8 mouse cellular contexts compared by ENCODE assay signal in genomic region chr13:111491046-111491756, GRCm38 (mm10). TPM values are rescaled to one million over a fixed set of nuclear protein-coding genes. Genes with fewer than 3 reads are reported as not detected.
DNase-seq lines count a peak whose midpoint lies in the region; ATAC-seq and TF ChIP-seq lines count a peak whose summit lies in the region.

No protein-coding gene starts in this region.

- H3K4me1 ChIP-seq in erythroblast, embryonic 14.5 days (ENCODE audit: control insufficient read depth), result peaks cover 29% of the 10 kb centered on the region
- H3K4me1 ChIP-seq in testis, adult 2 months (ENCODE audit: control insufficient read depth, insufficient read depth, low read length), result peaks cover 5% of the 10 kb centered on the region; the same call in 1 of the 2 replicates
- H3K4me1 ChIP-seq in limb, embryonic 12.5 days (replicated peaks), result peaks cover 4% of the 10 kb centered on the region
- H3K4me1 ChIP-seq in stomach, embryonic 15.5 days, result 0 out of 2 replicates have a peak, but pooled peaks cover 7% of the 10 kb centered on the region

- no peak for ATAC-seq in erythroblast, adult 5-6 weeks (replicated peaks; ENCODE audit: low FRiP score, poor library complexity, severe bottlenecking)
- ATAC-seq in limb, embryonic 12.5 days (ENCODE audit: insufficient number of reproducible peaks, insufficient read depth, low FRiP score, low TSS enrichment, low read depth), result no peak
- no peak for ATAC-seq in stomach, embryonic 15.5 days (ENCODE audit: insufficient read depth, low FRiP score, low read depth)

- peak overlapping the region; percentile 99 for H3K27ac ChIP-seq in testis, adult 2 months (ENCODE audit: control insufficient read depth, insufficient read depth, low read depth, low read length)
- H3K27ac ChIP-seq in limb, embryonic 12.5 days, result no peak overlapping the region
- no peak overlapping the region for H3K27ac ChIP-seq in stomach, embryonic 15.5 days

- no peaks in the 10 kb centered on the region for H3K9me3 ChIP-seq in erythroblast, embryonic 14.5 days (ENCODE audit: control insufficient read depth, low read length)
- no peaks in the 10 kb centered on the region for H3K9me3 ChIP-seq in limb, embryonic 12.5 days
- H3K9me3 ChIP-seq in stomach, embryonic 15.5 days, result no peaks in the 10 kb centered on the region

- TF ChIP-seq POLR2A in testis, adult 2 months (IDR thresholded peaks at IDR 0.05; ENCODE audit: control insufficient read depth, low read depth, low read length), result no peak

- peaks cover 12% of the 10 kb centered on the region for H3K36me3 ChIP-seq in erythroblast, embryonic 14.5 days (ENCODE audit: control insufficient read depth)
- H3K36me3 ChIP-seq in testis, adult 2 months (ENCODE audit: control insufficient read depth, insufficient read depth, low read length), result no peaks in the 10 kb centered on the region
- H3K36me3 ChIP-seq in limb, embryonic 12.5 days, result no peaks in the 10 kb centered on the region
- H3K36me3 ChIP-seq in stomach, embryonic 15.5 days, result no peaks in the 10 kb centered on the region

- TF ChIP-seq CTCF in testis, adult 2 months (IDR thresholded peaks at IDR 0.05; ENCODE audit: control insufficient read depth, insufficient read depth, insufficient replicate concordance, low read depth, low read length), result no peak

- WGBS in limb, embryonic 12.5 days, result 17% methylated on average over 13 of the region's 13 CpGs
- 27% methylated on average over 13 of the region's 13 CpGs for WGBS in stomach, embryonic 15.5 days

- H3K27me3 ChIP-seq in erythroblast, embryonic 14.5 days (ENCODE audit: control insufficient read depth), result peaks cover 49% of the 10 kb centered on the region
- no peaks in the 10 kb centered on the region for H3K27me3 ChIP-seq in testis, adult 2 months (ENCODE audit: control insufficient read depth, insufficient read depth, low read length)
- peaks cover 23% of the 10 kb centered on the region for H3K27me3 ChIP-seq in limb, embryonic 12.5 days
- peaks cover 13% of the 10 kb centered on the region; the same call in 1 of the 2 replicates for H3K27me3 ChIP-seq in stomach, embryonic 15.5 days (replicated peaks)

- DNase-seq in testis, postnatal 10 days (ENCODE audit: low spot score), result no peak
- DNase-seq in urinary bladder, postnatal 14 days (ENCODE audit: low spot score), result no peak
- no peak for DNase-seq in Muller cell, postnatal 12 days (ENCODE audit: inconsistent ontology term)

- H3K9ac ChIP-seq in limb, embryonic 12.5 days (replicated peaks), result no peak overlapping the region
- H3K9ac ChIP-seq in stomach, embryonic 15.5 days, result no peak overlapping the region

- H3K4me3 ChIP-seq in erythroblast, embryonic 14.5 days (replicated peaks), result peak overlapping the region; percentile 98
- H3K4me3 ChIP-seq in testis, adult 2 months (ENCODE audit: control insufficient read depth, low read depth, low read length), result peak overlapping the region; percentile 98
- H3K4me3 ChIP-seq in limb, embryonic 12.5 days (replicated peaks), result peak overlapping the region; percentile 100
- peak overlapping the region; percentile 64 for H3K4me3 ChIP-seq in stomach, embryonic 15.5 days (replicated peaks)

- peak overlapping the region; percentile 63 for H3K4me2 ChIP-seq in limb, embryonic 12.5 days
- H3K4me2 ChIP-seq in stomach, embryonic 15.5 days, result peak overlapping the region; percentile 86

RNA-seq across cellular contexts. Expression of gene Gpbp1, which starts 1.3 kb away (rescaled TPM):
- 0.45 and 0.73 TPM in 2 replicates for polyA plus RNA-seq in erythroblast, embryonic 14.5 days (2012)
- total RNA-seq in erythroblast, adult 5-6 weeks (2015; ENCODE audit: low replicate concordance), result 113 and 124 TPM in 2 replicates
- 177 and 272 TPM in 2 replicates for total RNA-seq in erythroblast, adult 5-6 weeks (2017; ENCODE audit: low replicate concordance)
- polyA plus RNA-seq in testis, adult 2 months (2012; rRNA removed), result 24.0 and 29.9 TPM in 2 replicates
- polyA plus RNA-seq in limb, embryonic 12.5 days (2016; fragmentation: Nextera tagmentation; extraction: Ambion mirVana), result 117 and 123 TPM in 2 replicates
- polyA plus RNA-seq in stomach, embryonic 15.5 days (2015; fragmentation: Nextera tagmentation; extraction: Ambion mirVana), result 67.4 and 77.0 TPM in 2 replicates

RNA-seq across cellular contexts. Expression of gene Gm49496, which starts 58.5 kb away (rescaled TPM):
- not detected in 2 replicates for polyA plus RNA-seq in erythroblast, embryonic 14.5 days (2012)
- total RNA-seq in erythroblast, adult 5-6 weeks (2015; ENCODE audit: low replicate concordance), result not detected in 2 replicates
- not detected in 2 replicates for total RNA-seq in erythroblast, adult 5-6 weeks (2017; ENCODE audit: low replicate concordance)
- not detected in 2 replicates for polyA plus RNA-seq in testis, adult 2 months (2012; rRNA removed)
- not detected in 2 replicates for polyA plus RNA-seq in limb, embryonic 12.5 days (2016; fragmentation: Nextera tagmentation; extraction: Ambion mirVana)
- polyA plus RNA-seq in stomach, embryonic 15.5 days (2015; fragmentation: Nextera tagmentation; extraction: Ambion mirVana), result not detected in 2 replicates

Comparison
In these comparisons a context has a peak if more than half of its experiments do, and no peak if none do; other contexts are left out.
1. RNA of gene Gpbp1, which starts 1.3 kb away (polyA plus RNA-seq): 117 to 123 TPM in limb, embryonic 12.5 days, 67.4 to 77.0 TPM in stomach, embryonic 15.5 days and 24.0 to 29.9 TPM in testis, adult 2 months; 0.45 to 0.73 TPM in erythroblast, embryonic 14.5 days; every median in the first group is over 10 times any median in the second.
2. Peak in every context shown above with its lines, with median percentiles within 50 percentile points of each other: H3K4me3 ChIP-seq.